Mouse (Mus musculus): ENCODE measurements around the gene Plcl1.

DNA sequence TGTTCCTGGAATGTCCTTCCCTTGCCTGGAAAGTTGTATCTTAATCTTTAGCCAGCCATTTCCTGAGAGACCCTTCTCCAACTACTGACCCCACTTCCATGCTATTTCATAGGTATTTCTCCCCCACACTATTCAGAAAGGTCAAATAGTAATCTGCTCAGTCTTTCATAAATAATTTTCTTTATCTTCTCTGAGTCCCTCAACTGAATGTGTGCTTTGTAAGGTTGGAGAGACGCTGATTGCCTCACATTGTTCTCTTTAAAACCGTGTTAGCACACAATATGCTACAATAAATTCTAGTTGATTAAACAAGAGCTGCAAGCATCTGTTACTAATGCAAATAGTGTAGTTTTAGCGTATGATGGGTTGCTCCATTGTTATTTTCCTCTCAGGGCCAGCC is 300.0 kb downstream of the Plcl1 start:
- no peak for TF ChIP-seq CTCF (IDR thresholded peaks at IDR 0.05; ENCODE audit: control insufficient read depth, insufficient read depth, insufficient read length)
- TF ChIP-seq MYOG (IDR thresholded peaks at IDR 0.05; ENCODE audit: control insufficient read depth, extremely low read depth, insufficient read length), result no peak
- TF ChIP-seq USF1 (IDR thresholded peaks at IDR 0.05; ENCODE audit: low read depth), result no peak
- no peak for TF ChIP-seq FOSL1 (IDR thresholded peaks at IDR 0.05; ENCODE audit: insufficient read depth, low read length, poor library complexity, severe bottlenecking)
- no peak for TF ChIP-seq MAX (IDR thresholded peaks at IDR 0.05)
- TF ChIP-seq CEBPB (IDR thresholded peaks at IDR 0.05; ENCODE audit: low read depth), result no peak
- TF ChIP-seq MYOD1 (IDR thresholded peaks at IDR 0.05; ENCODE audit: control insufficient read depth, insufficient read length, low read depth), result no peak
